Mouse (Mus musculus) intestine, embryonic 16.5 days (tissue): ENCODE data around the gene Ptgfrn. TPM values are rescaled to one million over a fixed set of nuclear protein-coding genes. Genes with fewer than 3 reads are reported as not detected.

ENCODE experiments used
- ATAC-seq: fragments of 200-750 bp; cut with Nextera tagmentation; 2 replicates; pipeline ENCODE4 v1.8.0; 2017; ENCODE audit warnings: moderate TSS enrichment, moderate library complexity
- H3K27ac ChIP-seq: fragments of 300-500 bp; sonication (generic); 2 replicates; pipeline ENCODE4 v1.5.1; 2014; ENCODE audit warnings: mild to moderate bottlenecking, low read length
- H3K27me3 ChIP-seq: fragments of 300-500 bp; sonication (generic); replicated peaks from 2 replicates; pipeline ENCODE4 v1.6.1; 2014; ENCODE audit warnings: low read length, control low read depth, mixed read lengths; ENCODE audit not compliant: control insufficient read depth, insufficient read depth
- H3K36me3 ChIP-seq: fragments of 300-500 bp; sonication (generic); 2 replicates; pipeline ENCODE4 v1.6.1; 2014; ENCODE audit warnings: low read length, control low read depth; ENCODE audit not compliant: control insufficient read depth, insufficient read depth
- H3K4me1 ChIP-seq: fragments of 300-500 bp; sonication (generic); 2 replicates; pipeline ENCODE4 v1.6.1; 2014; ENCODE audit warnings: low read length, control low read depth, mixed read lengths; ENCODE audit not compliant: control insufficient read depth, insufficient read depth
- H3K4me2 ChIP-seq: fragments of 300-500 bp; sonication (generic); 2 replicates; pipeline ENCODE4 v1.6.1; 2014; ENCODE audit warnings: low read depth, low read length, control low read depth
- H3K4me3 ChIP-seq: fragments of 300-500 bp; sonication (generic); 2 replicates; pipeline ENCODE4 v1.5.1; 2014; ENCODE audit warnings: mild to moderate bottlenecking, low read length
- H3K9ac ChIP-seq: fragments of 300-500 bp; sonication (generic); 2 replicates; pipeline ENCODE4 v1.6.1; 2014; ENCODE audit warnings: low read depth, low read length
- H3K9me3 ChIP-seq: fragments of 300-500 bp; sonication (generic); 2 replicates; pipeline ENCODE4 v1.6.1; 2016; ENCODE audit warnings: low read length, control low read depth; ENCODE audit not compliant: control insufficient read depth
- WGBS: fragments of 180-500 bp; shearing (Covaris S2); extraction: QIAGEN DNeasy Blood & Tissue Kit; methylation state at CpG from one replicate; pipeline ENCODE4 v1.1.7; 2014; 5-methylcytosine and 5-hydroxymethylcytosine counted together
- polyA plus RNA-seq: library from polyadenylated mRNA; unstranded; fragments of >200 nt; fragmentation: Nextera tagmentation; extraction: Ambion mirVana; gene quantifications from 2 replicates; pipeline ENCODE4 v1.2.1, GENCODE M21; 2015

Gene Ptgfrn
- polyA plus RNA-seq, 1 experiment from 2014 or later: 3.2 TPM

DNA sequence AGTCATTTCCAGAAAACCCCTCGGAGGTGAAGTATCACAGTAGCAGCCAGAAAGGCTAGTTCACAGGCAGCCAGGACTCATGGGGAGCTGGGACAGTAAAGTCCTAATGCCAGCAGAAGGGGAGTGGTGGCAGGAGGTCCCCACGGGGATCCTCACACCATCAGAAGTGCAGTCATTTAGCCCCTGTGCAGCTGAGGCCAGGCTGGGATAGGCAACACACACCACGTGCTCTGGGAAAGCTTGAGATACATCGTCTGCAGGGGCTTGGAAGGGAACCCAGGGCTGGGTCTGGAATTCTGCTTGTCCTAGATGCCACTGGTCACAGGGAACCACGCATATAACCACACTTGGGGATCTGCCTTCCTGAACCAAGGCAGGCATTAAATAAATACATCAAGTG lies 1.2 kb downstream of the Ptgfrn start:
- ATAC-seq: no peak
- H3K4me2 ChIP-seq: peak overlapping the region; percentile 83
- WGBS: 25% methylated on average over 5 of the region's 5 CpGs
- H3K4me1 ChIP-seq: peaks cover 34% of the 10 kb centered on the region
- peak overlapping the region; percentile 81 for H3K4me3 ChIP-seq
- no peaks in the 10 kb centered on the region for H3K27me3 ChIP-seq
- no peak overlapping the region for H3K27ac ChIP-seq
- no peaks in the 10 kb centered on the region for H3K9me3 ChIP-seq
- H3K9ac ChIP-seq: peak overlapping the region; percentile 89
- no peaks in the 10 kb centered on the region for H3K36me3 ChIP-seq

DNA sequence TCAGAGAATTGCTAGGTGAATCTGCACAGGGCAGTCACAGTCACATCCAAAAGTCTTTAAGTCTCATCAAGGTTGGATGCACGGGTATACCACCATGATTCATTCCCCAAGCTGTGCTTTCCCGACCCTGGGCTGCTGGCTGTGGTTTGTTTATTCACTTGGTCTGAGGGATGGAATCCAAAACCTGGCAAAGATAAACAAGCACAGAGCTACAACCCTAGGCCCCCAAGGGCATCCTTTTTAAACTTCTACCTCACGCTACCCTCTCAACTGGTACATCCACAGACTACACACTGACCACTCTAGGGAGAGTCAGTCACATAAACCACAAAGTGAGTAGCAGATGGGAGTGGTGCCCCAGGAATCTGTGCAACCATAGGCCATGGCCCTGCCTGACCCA lies 1.8 kb downstream of the Ptgfrn start:
- H3K27me3 ChIP-seq: no peaks in the 10 kb centered on the region
- no peaks in the 10 kb centered on the region for H3K36me3 ChIP-seq
- H3K4me2 ChIP-seq: peak overlapping the region; percentile 83; the same call in 1 of the 2 replicates
- no peak overlapping the region for H3K4me3 ChIP-seq
- H3K27ac ChIP-seq: no peak overlapping the region
- no peak overlapping the region; the same call in 1 of the 2 replicates for H3K9ac ChIP-seq
- no peak for ATAC-seq
- H3K4me1 ChIP-seq: peaks cover 34% of the 10 kb centered on the region
- H3K9me3 ChIP-seq: no peaks in the 10 kb centered on the region
- 62% methylated on average over 3 of the region's 3 CpGs for WGBS

- H3K36me3 ChIP-seq: no peaks in the 10 kb centered on the region
- no peak overlapping the region for H3K9ac ChIP-seq
- H3K4me2 ChIP-seq: no peak overlapping the region
- no peaks in the 10 kb centered on the region for H3K9me3 ChIP-seq
- no peak overlapping the region for H3K4me3 ChIP-seq
- ATAC-seq: no peak
- WGBS: 87% methylated on average over 3 of the region's 3 CpGs
- peaks cover 22% of the 10 kb centered on the region for H3K4me1 ChIP-seq
- no peak overlapping the region for H3K27ac ChIP-seq
- no peaks in the 10 kb centered on the region for H3K27me3 ChIP-seq
Observed at GRCm38 (mm10) chr3:101106326-101106725, 3.8 kb downstream of the Ptgfrn start.

GRCm38 (mm10) chr3:101105486-101105885 lies 4.6 kb downstream of the Ptgfrn start:
- WGBS: 65% methylated on average over 11 of the region's 11 CpGs
- Histone ChIP-seq H3K9me3 (no peaks in the 10 kb centered on the region), H3K9ac (no peak overlapping the region), H3K27me3 (no peaks in the 10 kb centered on the region), H3K4me2 (no peak overlapping the region), H3K4me1 (peaks cover 16% of the 10 kb centered on the region), H3K36me3 (no peaks in the 10 kb centered on the region), H3K27ac (no peak overlapping the region), H3K4me3 (no peak overlapping the region)
- ATAC-seq: no peak

DNA sequence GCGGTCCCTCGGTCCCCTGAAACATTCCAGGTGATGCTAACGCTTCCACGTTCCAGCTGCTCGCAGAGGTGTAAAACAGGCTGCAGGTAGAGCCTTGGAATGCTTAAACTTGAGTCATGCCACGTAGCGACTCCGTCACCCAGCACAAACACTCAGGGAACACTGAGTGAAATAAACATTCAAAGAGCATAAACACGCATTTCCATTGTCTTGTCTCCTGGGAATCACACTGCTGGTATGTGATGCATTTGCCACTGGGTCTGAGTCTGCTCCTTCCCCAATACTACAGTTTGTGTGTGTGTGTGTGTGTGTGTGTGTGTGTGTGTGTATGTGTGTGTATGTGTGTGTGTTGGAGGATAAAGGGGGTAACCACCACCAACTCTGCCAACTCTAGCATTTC lies 5.2 kb downstream of the Ptgfrn start:
- Histone ChIP-seq H3K4me3 (no peak overlapping the region), H3K27me3 (no peaks in the 10 kb centered on the region), H3K4me2 (no peak overlapping the region), H3K9me3 (no peaks in the 10 kb centered on the region), H3K9ac (no peak overlapping the region), H3K27ac (no peak overlapping the region), H3K4me1 (peaks cover 17% of the 10 kb centered on the region), H3K36me3 (no peaks in the 10 kb centered on the region)
- no peak for ATAC-seq
- WGBS: 81% methylated on average over 9 of the region's 9 CpGs

- H3K4me1 ChIP-seq: peaks cover 15% of the 10 kb centered on the region
- no peak overlapping the region for H3K27ac ChIP-seq
- no peak overlapping the region for H3K4me3 ChIP-seq
- no peaks in the 10 kb centered on the region for H3K9me3 ChIP-seq
- H3K27me3 ChIP-seq: no peaks in the 10 kb centered on the region
- no peak overlapping the region for H3K9ac ChIP-seq
- no peak for ATAC-seq
- H3K4me2 ChIP-seq: no peak overlapping the region
- WGBS: 83% methylated on average over 9 of the region's 9 CpGs
- no peaks in the 10 kb centered on the region for H3K36me3 ChIP-seq
Observed at GRCm38 (mm10) chr3:101103770-101104169, 6.3 kb downstream of the Ptgfrn start.

DNA sequence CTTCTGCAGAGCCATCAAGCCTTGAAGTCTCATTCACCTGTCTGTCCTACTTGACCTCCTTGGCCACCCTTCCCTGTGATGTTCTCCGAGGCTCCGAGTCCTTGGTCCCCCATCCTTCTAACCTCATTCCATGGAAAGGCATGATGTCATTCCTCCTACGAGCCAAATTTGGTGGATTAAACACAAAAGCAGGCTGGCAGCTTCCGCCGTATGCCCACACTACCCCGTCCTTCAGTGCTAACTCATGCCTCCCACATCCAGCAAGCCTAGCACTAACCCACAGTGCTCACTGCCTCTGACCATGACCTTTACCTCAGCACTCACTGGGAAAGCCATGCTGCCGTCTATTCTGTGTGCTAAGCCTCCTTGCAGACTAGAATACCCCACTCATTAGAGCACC lies 8.0 kb downstream of the Ptgfrn start:
- peaks cover 7% of the 10 kb centered on the region for H3K4me1 ChIP-seq
- H3K9me3 ChIP-seq: no peaks in the 10 kb centered on the region
- H3K4me2 ChIP-seq: no peak overlapping the region
- ATAC-seq: no peak
- H3K36me3 ChIP-seq: no peaks in the 10 kb centered on the region
- no peak overlapping the region for H3K4me3 ChIP-seq
- WGBS: 82% methylated on average over 7 of the region's 7 CpGs
- no peak overlapping the region for H3K27ac ChIP-seq
- no peaks in the 10 kb centered on the region for H3K27me3 ChIP-seq
- H3K9ac ChIP-seq: no peak overlapping the region

DNA sequence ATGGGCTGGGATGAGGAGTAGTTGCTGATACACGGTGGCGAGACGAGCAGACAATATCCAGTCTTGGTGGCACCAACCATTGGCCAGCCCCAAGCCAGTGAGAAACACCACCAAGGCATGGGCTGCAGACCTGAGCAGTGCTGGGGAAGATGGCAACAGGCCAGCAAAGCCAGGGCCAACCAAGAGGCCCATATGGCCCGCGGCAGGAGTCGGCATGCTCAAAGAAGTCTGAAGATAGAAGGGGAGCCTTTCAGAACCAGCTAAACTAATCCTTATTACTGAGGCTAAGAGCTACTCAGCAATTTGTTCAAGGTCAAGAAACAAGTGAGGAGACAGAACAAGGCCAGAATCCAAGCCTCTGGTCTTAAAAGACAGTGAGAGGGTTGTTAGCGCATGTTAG lies 8.9 kb downstream of the Ptgfrn start:
- no peaks in the 10 kb centered on the region for H3K36me3 ChIP-seq
- H3K9me3 ChIP-seq: no peaks in the 10 kb centered on the region
- peaks cover 7% of the 10 kb centered on the region for H3K4me1 ChIP-seq
- WGBS: 88% methylated on average over 7 of the region's 7 CpGs
- H3K9ac ChIP-seq: no peak overlapping the region
- H3K4me2 ChIP-seq: no peak overlapping the region
- no peak for ATAC-seq
- H3K27me3 ChIP-seq: no peaks in the 10 kb centered on the region
- no peak overlapping the region for H3K4me3 ChIP-seq
- H3K27ac ChIP-seq: no peak overlapping the region

GRCm38 (mm10) chr3:101099701-101100357 lies 10.2 kb downstream of the Ptgfrn start:
- no peaks in the 10 kb centered on the region for H3K27me3 ChIP-seq
- ATAC-seq: no peak

DNA sequence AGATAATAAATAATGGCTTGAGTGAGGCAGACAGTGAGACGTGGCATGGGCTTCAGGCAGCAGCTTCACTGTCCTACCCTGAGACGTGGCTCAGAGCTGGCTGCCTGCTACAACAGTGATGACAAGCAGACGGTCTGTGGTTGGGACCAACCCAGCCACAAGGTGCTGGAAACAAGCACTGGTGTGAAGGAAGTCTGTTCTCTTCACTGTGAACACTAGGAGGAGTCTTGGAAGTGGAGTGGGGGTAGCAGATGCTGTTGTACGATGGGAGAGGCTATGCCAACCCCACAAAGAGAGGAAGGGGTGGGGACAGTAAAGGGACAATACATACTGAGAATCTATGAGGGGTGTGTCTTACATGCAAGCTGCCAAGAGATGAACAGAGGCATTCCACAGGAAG lies 12.0 kb downstream of the Ptgfrn start:
- H3K4me1 ChIP-seq: peaks cover 5% of the 10 kb centered on the region
- H3K4me3 ChIP-seq: no peak overlapping the region
- no peak for ATAC-seq
- no peak overlapping the region for H3K4me2 ChIP-seq
- 64% methylated on average over 4 of the region's 4 CpGs for WGBS
- H3K9ac ChIP-seq: no peak overlapping the region
- H3K36me3 ChIP-seq: no peaks in the 10 kb centered on the region
- H3K9me3 ChIP-seq: no peaks in the 10 kb centered on the region
- no peaks in the 10 kb centered on the region for H3K27me3 ChIP-seq
- no peak overlapping the region for H3K27ac ChIP-seq

More at GRCm38 (mm10) chr3:101099701-101100357, 10.2 kb downstream of the Ptgfrn start:
- Histone ChIP-seq H3K4me2 (no peak overlapping the region), H3K4me1 (peaks cover 10% of the 10 kb centered on the region), H3K36me3 (no peaks in the 10 kb centered on the region), H3K9me3 (no peaks in the 10 kb centered on the region), H3K4me3 (no peak overlapping the region), H3K9ac (no peak overlapping the region), H3K27ac (no peak overlapping the region)
- WGBS: 48% methylated on average over 9 of the region's 9 CpGs
